ENCODE assay signal across 10 mouse cellular contexts in genomic region chr6:117995168-117995567, GRCm38 (mm10). TPM values are rescaled to one million over a fixed set of nuclear protein-coding genes. Genes with fewer than 3 reads are reported as not detected.
A peak's percentile ranks its signal among the peaks of the same experiment; 100 is the strongest.
DNase-seq lines count a peak whose midpoint lies in the region; ATAC-seq and TF ChIP-seq lines count a peak whose summit lies in the region.
"Had no signal": no experiment of that assay in that cellular context is flagged by ENCODE, and none has a peak within 500 bp of the region (broad histone marks: within the 10 kb centered on the region; RNA-seq: fewer than 3 reads in every experiment).

No protein-coding gene starts in this region.

- 0 out of 2 replicates have a peak, but pooled peaks have one; percentile 10 for ATAC-seq in heart, embryonic 11.5 days (replicated peaks; ENCODE audit: insufficient number of reproducible peaks, low FRiP score, low TSS enrichment)
- no peak for ATAC-seq in lung, embryonic 14.5 days (ENCODE audit: insufficient read depth)

- no peaks in the 10 kb centered on the region for H3K36me3 ChIP-seq in heart, embryonic 11.5 days (ENCODE audit: control insufficient read depth, insufficient read depth, low read length)
- H3K36me3 ChIP-seq in lung, embryonic 14.5 days (ENCODE audit: insufficient read depth) = no peaks in the 10 kb centered on the region
- H3K36me3 ChIP-seq in midbrain, embryonic 10.5 days = no peaks in the 10 kb centered on the region
- H3K36me3 ChIP-seq: stomach, embryonic 15.5 days had no signal

- WGBS in heart, embryonic 11.5 days (ENCODE audit: insufficient replicate concordance) = 40% methylated on average over 9 of the region's 9 CpGs
- WGBS in lung, embryonic 14.5 days = 52% methylated on average over 9 of the region's 9 CpGs
- 63% methylated on average over 9 of the region's 9 CpGs for WGBS in midbrain, embryonic 10.5 days

- H3K27ac ChIP-seq in heart, embryonic 11.5 days (ENCODE audit: low read depth, low read length) = no peak overlapping the region
- no peak overlapping the region for H3K27ac ChIP-seq in lung, embryonic 14.5 days (ENCODE audit: low read depth)
- no peak overlapping the region for H3K27ac ChIP-seq in midbrain, embryonic 10.5 days (replicated peaks)
- H3K27ac ChIP-seq: stomach, embryonic 15.5 days had no signal

- peak; percentile 33 for TF ChIP-seq CTCF in lung, embryonic 14.5 days (IDR thresholded peaks at IDR 0.05; ENCODE audit: low read depth)

- no peak overlapping the region for H3K4me2 ChIP-seq in heart, embryonic 11.5 days
- H3K4me2 ChIP-seq in lung, embryonic 14.5 days = no peak overlapping the region
- H3K4me2 ChIP-seq: stomach, embryonic 15.5 days had no signal

- H3K9ac ChIP-seq in heart, embryonic 11.5 days (ENCODE audit: low read depth, low read length) = no peak overlapping the region
- no peak overlapping the region for H3K9ac ChIP-seq in lung, embryonic 14.5 days
- H3K9ac ChIP-seq: stomach, embryonic 15.5 days had no signal

- H3K4me3 ChIP-seq in heart, embryonic 11.5 days (ENCODE audit: low read depth, low read length) = no peak overlapping the region
- H3K4me3 ChIP-seq in lung, embryonic 14.5 days (ENCODE audit: low read depth, low read length) = no peak overlapping the region
- no peak overlapping the region for H3K4me3 ChIP-seq in midbrain, embryonic 10.5 days
- H3K4me3 ChIP-seq: stomach, embryonic 15.5 days had no signal

- intact Hi-C loops in heart, postnatal 25 days (cut with DNase I) = no loop called here

- H3K4me1 ChIP-seq in heart, embryonic 11.5 days (ENCODE audit: control insufficient read depth, insufficient read depth, low read length) = no peaks in the 10 kb centered on the region
- no peaks in the 10 kb centered on the region for H3K4me1 ChIP-seq in lung, embryonic 14.5 days (ENCODE audit: insufficient read depth)
- H3K4me1 ChIP-seq in midbrain, embryonic 10.5 days = 0 out of 2 replicates have a peak, but pooled peaks cover 3% of the 10 kb centered on the region
- H3K4me1 ChIP-seq: stomach, embryonic 15.5 days had no signal

- peaks cover 12% of the 10 kb centered on the region for H3K27me3 ChIP-seq in heart, embryonic 11.5 days (ENCODE audit: control insufficient read depth, insufficient read depth, low read length)
- H3K27me3 ChIP-seq in lung, embryonic 14.5 days (ENCODE audit: insufficient read depth, low read length) = 0 out of 2 replicates have a peak, but pooled peaks cover 3% of the 10 kb centered on the region
- peaks cover 6% of the 10 kb centered on the region for H3K27me3 ChIP-seq in midbrain, embryonic 10.5 days (ENCODE audit: low read depth, poor library complexity, severe bottlenecking)
- H3K27me3 ChIP-seq: stomach, embryonic 15.5 days had no signal

- no peaks in the 10 kb centered on the region for H3K9me3 ChIP-seq in heart, embryonic 11.5 days (replicated peaks; ENCODE audit: control insufficient read depth, low read length)
- no peaks in the 10 kb centered on the region for H3K9me3 ChIP-seq in lung, embryonic 14.5 days (ENCODE audit: low read depth, low read length)
- H3K9me3 ChIP-seq in midbrain, embryonic 10.5 days (replicated peaks) = no peaks in the 10 kb centered on the region
- H3K9me3 ChIP-seq: stomach, embryonic 15.5 days had no signal

- DNase-seq in heart, postnatal 25 days (ENCODE audit: low spot score) = no peak
- peak; percentile 6 for DNase-seq in 416B (ENCODE audit: low read depth)
- peak; percentile 48 for DNase-seq in cerebellum, adult 11 months
- peak; percentile 30 for DNase-seq in lung, embryonic 14.5 days
- no peak for DNase-seq in thymus, postnatal 10 days (ENCODE audit: low spot score in 2 of 2)
- no peak for DNase-seq in yolk sac, embryonic 10.5 days (ENCODE audit: low spot score)
- no peak for DNase-seq in midbrain, embryonic 10.5 days (ENCODE audit: low spot score)

RNA-seq across cellular contexts. Expression of gene Rasgef1a, which starts 16.1 kb away (rescaled TPM):
- 0.30 and 0.49 TPM in 2 replicates for polyA plus RNA-seq in heart, embryonic 11.5 days (2014; fragmentation: Nextera tagmentation; extraction: Ambion mirVana)
- under 1 TPM; 0.14 to 0.16 TPM for total RNA-seq in heart, postnatal 25 days (2021)
- polyA plus RNA-seq in lung, embryonic 14.5 days (2014; fragmentation: Nextera tagmentation; extraction: Ambion mirVana) = 1.0 and 1.1 TPM in 2 replicates
- 0.09 and 0.15 TPM in 2 replicates for polyA plus RNA-seq in midbrain, embryonic 10.5 days (2016; fragmentation: Nextera tagmentation; extraction: Ambion mirVana)
- total RNA-seq: megakaryocyte-erythroid progenitor cell, adult 5-6 weeks had no signal

RNA-seq across cellular contexts. Expression of gene Fxyd4, which starts 57.7 kb away (rescaled TPM):
- 0.76 and 2.4 TPM in 2 replicates for polyA plus RNA-seq in heart, embryonic 11.5 days (2014; fragmentation: Nextera tagmentation; extraction: Ambion mirVana)
- not detected for total RNA-seq in heart, postnatal 25 days (2021)
- 3.6 and 3.9 TPM in 2 replicates for polyA plus RNA-seq in lung, embryonic 14.5 days (2014; fragmentation: Nextera tagmentation; extraction: Ambion mirVana)
- polyA plus RNA-seq in midbrain, embryonic 10.5 days (2016; fragmentation: Nextera tagmentation; extraction: Ambion mirVana) = 2.8 and 3.0 TPM in 2 replicates
- total RNA-seq: megakaryocyte-erythroid progenitor cell, adult 5-6 weeks had no signal

Comparison
In these comparisons a context has a peak if more than half of its experiments do, and no peak if none do; other contexts are left out.
1. DNase-seq: peak in 416B (single experiment), cerebellum, adult 11 months (single experiment) and lung, embryonic 14.5 days (single experiment); none in heart, postnatal 25 days (single experiment), thymus, postnatal 10 days (0 of 2), yolk sac, embryonic 10.5 days (single experiment) and midbrain, embryonic 10.5 days (single experiment).